Mouse (Mus musculus) embryonic facial prominence, embryonic 11.5 days (tissue): Measurements from ENCODE around the gene Sdc3. TPM values are rescaled to one million over a fixed set of nuclear protein-coding genes. Genes with fewer than 3 reads are reported as not detected.
A peak's percentile ranks its signal among the peaks of the same experiment; 100 is the strongest.

Source experiments
- ATAC-seq: fragments of 200-750 bp; cut with Nextera tagmentation; replicated peaks from 2 replicates; pipeline ENCODE4 v1.8.0; 2017; ENCODE audit warnings: low read depth; ENCODE audit not compliant: insufficient number of reproducible peaks, low FRiP score, low TSS enrichment
- DNase-seq: peaks from one replicate; pipeline ENCODE4 v3.0.0-alpha.2; 2015; ENCODE audit warnings: low spot score
- H3K27ac ChIP-seq: fragments of 300-500 bp; sonication (generic); replicated peaks from 2 replicates; pipeline ENCODE4 v1.5.1; 2014; ENCODE audit warnings: mild to moderate bottlenecking, low read depth, low read length, control low read depth
- H3K27me3 ChIP-seq: fragments of 300-500 bp; sonication (generic); 2 replicates; pipeline ENCODE4 v1.6.1; 2014; ENCODE audit warnings: mild to moderate bottlenecking, low read length, moderate library complexity, mixed read lengths; ENCODE audit not compliant: control insufficient read depth, insufficient read depth
- H3K36me3 ChIP-seq: fragments of 300-500 bp; sonication (generic); replicated peaks from 2 replicates; pipeline ENCODE4 v1.6.1; 2014; ENCODE audit warnings: low read depth, mild to moderate bottlenecking, low read length, moderate library complexity, mixed read lengths; ENCODE audit not compliant: control insufficient read depth, insufficient read depth
- H3K4me1 ChIP-seq: fragments of 300-500 bp; sonication (generic); 2 replicates; pipeline ENCODE4 v1.6.1; 2014; ENCODE audit warnings: low read length, mixed read lengths; ENCODE audit not compliant: control insufficient read depth, insufficient read depth
- H3K4me2 ChIP-seq: fragments of 300-500 bp; sonication (generic); 2 replicates; pipeline ENCODE4 v1.6.1; 2014; ENCODE audit warnings: low read depth, mild to moderate bottlenecking, control low read depth, low read length, moderate library complexity
- H3K4me3 ChIP-seq: fragments of 300-500 bp; sonication (generic); 2 replicates; pipeline ENCODE4 v1.5.1; 2014; ENCODE audit warnings: low read depth, low read length, control low read depth
- H3K9ac ChIP-seq: fragments of 300-500 bp; sonication (generic); replicated peaks from 2 replicates; pipeline ENCODE4 v1.6.1; 2014; ENCODE audit warnings: mild to moderate bottlenecking, control low read depth, low read length
- H3K9me3 ChIP-seq: fragments of 300-500 bp; sonication (generic); replicated peaks from 2 replicates; pipeline ENCODE4 v1.6.1; 2016; ENCODE audit warnings: mild to moderate bottlenecking, low read length, inconsistent platforms, mixed read lengths; ENCODE audit not compliant: control insufficient read depth
- WGBS: fragments of 180-500 bp; shearing (Covaris S2); extraction: QIAGEN DNeasy Blood & Tissue Kit; methylation state at CpG from one replicate; pipeline ENCODE4 v1.1.7; 2014; 5-methylcytosine and 5-hydroxymethylcytosine counted together
- polyA plus RNA-seq: library from polyadenylated mRNA; unstranded; fragments of >200 nt; fragmentation: Nextera tagmentation; extraction: Ambion mirVana; gene quantifications from 2 replicates; pipeline ENCODE4 v1.2.1, GENCODE M21; 2014

The Sdc3 gene
- polyA plus RNA-seq, 1 experiment from 2014 or later: 12.3 TPM

DNA sequence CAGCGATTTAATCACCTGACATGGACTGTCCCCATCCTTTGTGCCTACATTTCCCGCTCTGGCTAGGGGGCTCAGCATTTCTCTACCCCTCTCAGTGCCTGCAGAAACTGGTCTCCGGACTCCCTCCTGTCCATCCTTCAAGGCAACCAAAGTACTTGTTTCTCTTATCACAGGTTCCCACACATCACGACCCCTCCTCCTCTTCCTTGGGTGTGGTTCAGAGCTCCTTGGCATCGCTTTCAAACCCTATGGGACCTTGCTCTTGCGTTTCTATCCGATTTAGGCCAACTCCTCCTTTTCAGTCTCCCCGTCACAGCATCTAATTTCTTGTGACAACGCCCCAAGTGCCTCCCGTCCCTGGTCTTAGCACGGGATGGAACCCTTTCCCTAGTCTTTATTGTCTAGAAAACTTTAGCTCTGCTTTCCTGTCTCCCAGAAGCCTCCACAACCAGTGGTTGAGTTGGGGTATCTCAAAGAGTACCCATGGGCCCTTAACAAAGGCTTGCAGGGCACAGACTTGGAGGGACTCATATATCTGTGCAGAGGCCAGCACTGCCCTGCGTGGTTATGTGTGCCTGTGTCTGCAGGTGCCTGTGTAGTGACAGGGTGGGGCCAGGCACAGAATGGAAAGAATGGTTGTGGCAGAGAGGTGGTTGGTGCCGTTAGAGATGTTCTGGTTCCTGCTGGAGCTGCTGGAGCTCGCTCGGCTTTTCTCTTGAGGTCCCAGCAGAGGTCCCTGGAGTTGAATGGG, 68.7 kb downstream of the Sdc3 start:
- H3K27ac ChIP-seq: no peak overlapping the region
- no peak for DNase-seq
- peak overlapping the region; percentile 45 for H3K4me2 ChIP-seq
- peaks cover 3% of the 10 kb centered on the region for H3K4me1 ChIP-seq
- 55% methylated on average over 15 of the region's 15 CpGs for WGBS
- no peaks in the 10 kb centered on the region for H3K9me3 ChIP-seq
- no peak overlapping the region for H3K9ac ChIP-seq
- no peak overlapping the region; the same call in 1 of the 2 replicates for H3K4me3 ChIP-seq
- ATAC-seq: no peak; the same call in 1 of the 2 replicates
- H3K36me3 ChIP-seq: no peaks in the 10 kb centered on the region
- peaks cover 10% of the 10 kb centered on the region for H3K27me3 ChIP-seq

GRCm38 (mm10) chr4:130861653-130862208, 69.4 kb downstream of the Sdc3 start:
- 2% methylated on average over 30 of the region's 30 CpGs for WGBS
- Histone ChIP-seq H3K27ac (no peak overlapping the region), H3K9me3 (no peaks in the 10 kb centered on the region), H3K36me3 (no peaks in the 10 kb centered on the region), H3K4me1 (peaks cover 3% of the 10 kb centered on the region), H3K27me3 (peaks cover 10% of the 10 kb centered on the region), H3K4me2 (peak overlapping the region; percentile 45), H3K4me3 (peak overlapping the region; percentile 22), H3K9ac (no peak overlapping the region)
- DNase-seq: peak; percentile 68
- ATAC-seq: peak; percentile 75

GRCm38 (mm10) chr4:130862538-130862937, 70.2 kb downstream of the Sdc3 start:
- H3K27me3 ChIP-seq: peaks cover 10% of the 10 kb centered on the region

GRCm38 (mm10) chr4:130865460-130865859, 73.1 kb downstream of the Sdc3 start:
- Histone ChIP-seq H3K9ac (no peak overlapping the region), H3K36me3 (no peaks in the 10 kb centered on the region), H3K4me3 (no peak overlapping the region), H3K4me1 (peaks cover 3% of the 10 kb centered on the region), H3K27ac (no peak overlapping the region), H3K27me3 (peaks cover 10% of the 10 kb centered on the region), H3K9me3 (no peaks in the 10 kb centered on the region), H3K4me2 (no peak overlapping the region)
- ATAC-seq (no peak), DNase-seq (no peak)
- 28% methylated on average over 8 of the region's 9 CpGs for WGBS

More at GRCm38 (mm10) chr4:130862538-130862937, 70.2 kb downstream of the Sdc3 start:
- peaks cover 3% of the 10 kb centered on the region for H3K4me1 ChIP-seq
- no peak overlapping the region for H3K27ac ChIP-seq
- WGBS: 74% methylated on average over 5 of the region's 5 CpGs
- no peaks in the 10 kb centered on the region for H3K9me3 ChIP-seq
- ATAC-seq (no peak), DNase-seq (no peak)
- no peak overlapping the region for H3K4me3 ChIP-seq
- no peak overlapping the region for H3K4me2 ChIP-seq
- no peaks in the 10 kb centered on the region for H3K36me3 ChIP-seq
- H3K9ac ChIP-seq: no peak overlapping the region

GRCm38 (mm10) chr4:130865901-130866371, 73.6 kb downstream of the Sdc3 start:
- ATAC-seq (no peak), DNase-seq (peak; percentile 78)
- no peaks in the 10 kb centered on the region for H3K9me3 ChIP-seq
- WGBS: 25% methylated on average over 8 of the region's 8 CpGs
- H3K27me3 ChIP-seq: peaks cover 10% of the 10 kb centered on the region
- H3K36me3 ChIP-seq: no peaks in the 10 kb centered on the region
- no peak overlapping the region for H3K9ac ChIP-seq
- H3K4me2 ChIP-seq: no peak overlapping the region
- H3K4me1 ChIP-seq: peaks cover 3% of the 10 kb centered on the region
- H3K4me3 ChIP-seq: no peak overlapping the region
- no peak overlapping the region for H3K27ac ChIP-seq

DNA sequence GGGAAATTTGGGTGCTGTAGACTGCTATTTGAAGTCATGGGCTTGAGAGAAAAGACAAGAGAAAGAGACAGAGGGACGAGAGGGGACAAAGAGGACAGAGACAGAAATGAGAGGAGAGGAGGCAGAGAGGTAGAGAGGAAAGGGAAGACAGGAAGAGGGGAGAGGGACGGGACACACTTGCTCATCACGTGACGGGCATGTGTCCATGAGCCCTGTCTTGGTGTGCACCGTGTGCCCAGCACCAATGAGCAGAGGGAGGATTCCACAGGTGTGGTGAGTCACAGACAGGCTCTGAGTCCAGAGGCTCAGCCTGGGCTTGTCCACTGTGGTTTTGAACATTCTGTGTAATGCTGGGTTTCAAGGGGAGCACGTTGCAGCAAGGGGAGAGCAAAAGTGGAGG, 75.6 kb downstream of the Sdc3 start:
- 63% methylated on average over 6 of the region's 6 CpGs for whole genome bisulfite sequencing

GRCm38 (mm10) chr4:130868803-130869202, 76.5 kb downstream of the Sdc3 start:
- H3K4me1 ChIP-seq: peaks cover 6% of the 10 kb centered on the region
- WGBS: 57% methylated on average over 5 of the region's 5 CpGs
- DNase-seq: no peak
- no peaks in the 10 kb centered on the region for H3K36me3 ChIP-seq
- H3K9me3 ChIP-seq: no peaks in the 10 kb centered on the region
- no peak overlapping the region for H3K4me2 ChIP-seq
- H3K27ac ChIP-seq: no peak overlapping the region
- no peak for ATAC-seq
- no peak overlapping the region for H3K4me3 ChIP-seq
- H3K27me3 ChIP-seq: peaks cover 2% of the 10 kb centered on the region; the same call in 1 of the 2 replicates
- H3K9ac ChIP-seq: no peak overlapping the region

More for the DNA sequence above, 75.6 kb downstream of the Sdc3 start:
- Histone ChIP-seq H3K9me3 (no peaks in the 10 kb centered on the region), H3K9ac (no peak overlapping the region), H3K27me3 (peaks cover 2% of the 10 kb centered on the region; the same call in 1 of the 2 replicates), H3K4me2 (no peak overlapping the region), H3K4me1 (peaks cover 6% of the 10 kb centered on the region), H3K27ac (no peak overlapping the region), H3K36me3 (no peaks in the 10 kb centered on the region), H3K4me3 (no peak overlapping the region)
- ATAC-seq (no peak), DNase-seq (no peak)

- no peak overlapping the region for H3K27ac ChIP-seq
- no peaks in the 10 kb centered on the region for H3K27me3 ChIP-seq
- H3K9me3 ChIP-seq: no peaks in the 10 kb centered on the region
Measured at GRCm38 (mm10) chr4:130872414-130872813, 80.1 kb downstream of the Sdc3 start.

More at GRCm38 (mm10) chr4:130872414-130872813, 80.1 kb downstream of the Sdc3 start:
- no peak overlapping the region for H3K4me3 ChIP-seq
- no peaks in the 10 kb centered on the region for H3K36me3 ChIP-seq
- no peak overlapping the region for H3K9ac ChIP-seq
- no peak for ATAC-seq
- no peak overlapping the region for H3K4me2 ChIP-seq
- WGBS: 16% methylated on average over 11 of the region's 11 CpGs
- peaks cover 3% of the 10 kb centered on the region; the same call in 1 of the 2 replicates for H3K4me1 ChIP-seq
- no peak for DNase-seq
